In the genomic region with DNA sequence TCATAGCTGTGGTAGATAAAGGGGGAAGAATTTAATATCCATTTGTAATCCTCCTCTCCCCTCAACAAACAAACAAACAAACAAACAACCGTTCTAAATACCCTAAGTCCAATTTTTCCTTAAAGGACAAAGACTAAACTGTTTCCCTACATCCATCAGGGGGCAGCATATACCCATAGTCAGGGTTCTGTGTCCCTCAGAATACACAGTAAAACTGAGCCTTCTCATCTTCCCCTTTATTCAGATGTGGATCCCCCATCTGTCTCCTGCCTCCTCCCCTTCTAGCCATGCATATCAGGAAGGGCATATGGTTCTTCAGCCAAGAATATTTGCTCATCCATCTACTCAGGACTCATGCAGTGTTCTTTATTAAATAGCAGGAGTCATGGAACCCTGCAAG, we compare ENCODE assay signal across 9 mouse cellular contexts. TPM values are rescaled to one million over a fixed set of nuclear protein-coding genes. Genes with fewer than 3 reads are reported as not detected.
DNase-seq lines count a peak whose midpoint lies in the region; ATAC-seq lines count a peak whose summit lies in the region.
"Had no signal": no experiment of that assay in that cellular context is flagged by ENCODE, and none has a peak within 500 bp of the region (broad histone marks: within the 10 kb centered on the region; RNA-seq: fewer than 3 reads in every experiment).

No protein-coding gene starts in this region.

- peak; percentile 34 for ATAC-seq in forebrain, embryonic 13.5 days
- no peak for ATAC-seq in forebrain, embryonic 15.5 days (replicated peaks)
- ATAC-seq in inflammation-experienced regulatory T-cells, adult 6 months = peak; percentile 14
- no peak for ATAC-seq in erythroblast, adult 5-6 weeks (replicated peaks; ENCODE audit: low FRiP score, poor library complexity, severe bottlenecking)

- H3K4me2 ChIP-seq in forebrain, embryonic 13.5 days = no peak overlapping the region
- no peak overlapping the region for H3K4me2 ChIP-seq in forebrain, embryonic 15.5 days (replicated peaks)

- peak; percentile 73 for DNase-seq in right cerebral cortex, adult 18-20 months
- DNase-seq in right cerebral cortex, postnatal 25 days = no peak
- DNase-seq in embryo, embryonic 10.5 days (ENCODE audit: low spot score) = peak; percentile 84
- DNase-seq in naive thymus-derived CD4-positive, alpha-beta T cell, adult 2 months (ENCODE audit: low read depth) = peak; percentile 78

- 25% methylated on average over 1 of the region's 1 CpGs for WGBS in forebrain, embryonic 13.5 days
- 13% methylated on average over 1 of the region's 1 CpGs for WGBS in forebrain, embryonic 15.5 days

- peaks cover 46% of the 10 kb centered on the region for H3K27me3 ChIP-seq in forebrain, embryonic 13.5 days
- peaks cover 32% of the 10 kb centered on the region for H3K27me3 ChIP-seq in forebrain, embryonic 15.5 days

- no peak overlapping the region for H3K27ac ChIP-seq in forebrain, embryonic 13.5 days
- H3K27ac ChIP-seq in forebrain, embryonic 15.5 days (replicated peaks) = no peak overlapping the region

- H3K9me3 ChIP-seq in forebrain, embryonic 13.5 days (replicated peaks) = no peaks in the 10 kb centered on the region
- H3K9me3 ChIP-seq in forebrain, embryonic 15.5 days = no peaks in the 10 kb centered on the region
- H3K9me3 ChIP-seq: megakaryocyte, embryonic 14.5 days had no signal

- peaks cover 32% of the 10 kb centered on the region for H3K4me1 ChIP-seq in forebrain, embryonic 13.5 days
- peaks cover 27% of the 10 kb centered on the region for H3K4me1 ChIP-seq in forebrain, embryonic 15.5 days

- no peak overlapping the region for H3K9ac ChIP-seq in forebrain, embryonic 13.5 days
- H3K9ac ChIP-seq in forebrain, embryonic 15.5 days (replicated peaks) = no peak overlapping the region

- H3K36me3 ChIP-seq in forebrain, embryonic 13.5 days (ENCODE audit: poor library complexity, severe bottlenecking) = no peaks in the 10 kb centered on the region
- no peaks in the 10 kb centered on the region for H3K36me3 ChIP-seq in forebrain, embryonic 15.5 days

- no peak overlapping the region for H3K4me3 ChIP-seq in forebrain, embryonic 13.5 days
- H3K4me3 ChIP-seq in forebrain, embryonic 15.5 days = no peak overlapping the region
- H3K4me3 ChIP-seq: megakaryocyte, embryonic 14.5 days had no signal

RNA-seq across cellular contexts. Expression of gene Rbm28, which starts 1.4 kb away (rescaled TPM):
- polyA plus RNA-seq in forebrain, embryonic 13.5 days (2015; fragmentation: Nextera tagmentation; extraction: Ambion mirVana) = 46.9 and 48.8 TPM in 2 replicates
- polyA plus RNA-seq in forebrain, embryonic 15.5 days (2015; fragmentation: Nextera tagmentation; extraction: Ambion mirVana) = 41.4 and 41.6 TPM in 2 replicates
- 10 to 100 TPM; 51.7 to 58.2 (median 54.8) TPM for polyA plus RNA-seq in inflammation-experienced regulatory T-cells, adult 6 months (2017; shearing (Covaris generic))
- 9.0 and 18.8 TPM in 2 replicates for total RNA-seq in erythroblast, adult 5-6 weeks (2015; ENCODE audit: low replicate concordance)
- 8.7 and 13.4 TPM in 2 replicates for total RNA-seq in erythroblast, adult 5-6 weeks (2017; ENCODE audit: low replicate concordance)

RNA-seq across cellular contexts. Expression of gene Prrt4, which starts 13.2 kb away (rescaled TPM):
- 1.5 and 1.8 TPM in 2 replicates for polyA plus RNA-seq in forebrain, embryonic 13.5 days (2015; fragmentation: Nextera tagmentation; extraction: Ambion mirVana)
- 4.5 and 4.7 TPM in 2 replicates for polyA plus RNA-seq in forebrain, embryonic 15.5 days (2015; fragmentation: Nextera tagmentation; extraction: Ambion mirVana)
- not detected for polyA plus RNA-seq in inflammation-experienced regulatory T-cells, adult 6 months (2017; shearing (Covaris generic))
- not detected in 2 replicates for total RNA-seq in erythroblast, adult 5-6 weeks (2015; ENCODE audit: low replicate concordance)
- not detected in 2 replicates for total RNA-seq in erythroblast, adult 5-6 weeks (2017; ENCODE audit: low replicate concordance)

RNA-seq across cellular contexts. Expression of gene Impdh1, which starts 50.0 kb away (rescaled TPM):
- 37.6 and 39.2 TPM in 2 replicates for polyA plus RNA-seq in forebrain, embryonic 13.5 days (2015; fragmentation: Nextera tagmentation; extraction: Ambion mirVana)
- polyA plus RNA-seq in forebrain, embryonic 15.5 days (2015; fragmentation: Nextera tagmentation; extraction: Ambion mirVana) = 54.5 and 57.3 TPM in 2 replicates
- 10 to 100 TPM; 10.7 to 21.0 (median 14.8) TPM for polyA plus RNA-seq in inflammation-experienced regulatory T-cells, adult 6 months (2017; shearing (Covaris generic))
- 9.6 and 12.3 TPM in 2 replicates for total RNA-seq in erythroblast, adult 5-6 weeks (2015; ENCODE audit: low replicate concordance)
- total RNA-seq in erythroblast, adult 5-6 weeks (2017; ENCODE audit: low replicate concordance) = 11.2 and 34.7 TPM in 2 replicates

Comparison
In these comparisons a context has a peak if more than half of its experiments do, and no peak if none do; other contexts are left out.
1. ATAC-seq: peak in forebrain, embryonic 13.5 days (single experiment) and inflammation-experienced regulatory T-cells, adult 6 months (single experiment); none in forebrain, embryonic 15.5 days (single experiment) and erythroblast, adult 5-6 weeks (single experiment).